Mouse (Mus musculus): ENCODE results near the gene B4galt5. TPM values are rescaled to one million over a fixed set of nuclear protein-coding genes. Genes with fewer than 3 reads are reported as not detected.
"Not testable (repeated sequence)": the region's sequence is repeated elsewhere in the genome, so short reads cannot be mapped to it uniquely, and the experiment has no call there.

The B4galt5 gene
- 10 to 100 TPM; 30.3 to 33.9 TPM for total RNA-seq (2021)

GRCm38 (mm10) chr2:167348376-167349282 lies at the start of gene B4galt5:
B4galt5 (minus strand) TSS chr2:167349183.
- peak; percentile 47 for DNase-seq

GRCm38 (mm10) chr2:167396420-167396819 lies 47.4 kb upstream of the B4galt5 start:
- DNase-seq: not testable (repeated sequence)

DNA sequence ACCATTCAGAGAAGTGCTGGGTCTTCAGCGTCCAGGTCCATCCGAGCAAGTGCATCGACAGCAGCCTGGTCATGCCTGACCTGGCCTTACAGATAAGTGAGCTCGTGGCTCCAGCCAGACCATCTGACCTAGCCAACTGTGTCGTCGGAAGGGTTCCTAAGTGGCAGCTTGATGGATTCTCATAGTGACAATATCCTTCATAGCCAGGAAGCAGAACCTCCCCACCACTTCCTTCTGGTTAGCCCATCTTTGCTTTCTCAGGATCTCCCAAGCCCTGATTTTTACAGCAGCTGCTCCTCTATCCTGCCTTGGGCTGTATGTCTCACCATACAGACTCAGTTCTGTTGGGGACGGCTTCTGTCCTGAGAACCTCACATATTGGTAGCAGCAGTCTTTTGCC lies 45.4 kb upstream of the B4galt5 start:
- no peak for DNase-seq

GRCm38 (mm10) chr2:167386998-167387397 lies 38.0 kb upstream of the B4galt5 start:
- peak; percentile 30 for DNase-seq

GRCm38 (mm10) chr2:167386456-167386855 lies 37.5 kb upstream of the B4galt5 start:
- DNase-seq: peak; percentile 31

DNA sequence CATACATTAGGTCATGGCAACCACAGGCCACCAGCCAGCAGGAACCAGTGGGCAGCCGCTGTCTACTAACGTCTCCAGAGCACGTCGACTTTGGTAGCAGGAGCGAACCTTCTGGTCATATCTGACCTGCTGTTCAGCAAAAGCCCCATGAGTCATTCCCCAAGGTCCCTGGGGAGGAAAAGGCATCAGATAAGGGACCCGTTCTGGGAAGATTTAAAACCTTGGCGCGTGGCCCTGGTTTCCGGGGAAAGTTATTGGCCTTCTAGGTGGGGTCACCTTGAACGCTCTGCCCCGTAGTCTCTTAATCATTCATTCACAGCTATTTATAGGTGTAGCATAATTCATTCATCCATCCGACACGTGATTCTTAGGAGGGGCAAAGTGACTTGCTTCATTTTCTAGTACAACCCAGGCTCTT lies 34.7 kb upstream of the B4galt5 start:
- peak; percentile 90 for DNase-seq

DNA sequence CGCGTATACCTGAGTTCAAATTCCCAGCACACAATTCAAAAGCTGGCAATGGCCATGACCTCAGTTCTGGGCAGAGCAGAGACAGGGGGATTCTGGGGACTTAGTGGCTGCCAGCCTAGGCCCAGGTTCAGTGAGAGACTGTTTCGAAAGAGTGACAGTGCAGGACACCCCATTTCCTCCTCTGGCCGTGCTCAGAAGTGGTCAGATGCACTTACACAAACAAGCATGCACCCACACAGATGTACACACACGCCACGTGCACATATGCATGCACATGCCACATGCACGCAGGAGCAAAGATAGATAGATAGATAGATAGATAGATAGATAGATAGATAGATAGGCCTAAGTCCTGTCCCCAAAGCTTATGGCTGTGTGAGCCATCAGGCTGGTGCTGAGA lies 33.4 kb upstream of the B4galt5 start:
- no peak for DNase-seq

DNA sequence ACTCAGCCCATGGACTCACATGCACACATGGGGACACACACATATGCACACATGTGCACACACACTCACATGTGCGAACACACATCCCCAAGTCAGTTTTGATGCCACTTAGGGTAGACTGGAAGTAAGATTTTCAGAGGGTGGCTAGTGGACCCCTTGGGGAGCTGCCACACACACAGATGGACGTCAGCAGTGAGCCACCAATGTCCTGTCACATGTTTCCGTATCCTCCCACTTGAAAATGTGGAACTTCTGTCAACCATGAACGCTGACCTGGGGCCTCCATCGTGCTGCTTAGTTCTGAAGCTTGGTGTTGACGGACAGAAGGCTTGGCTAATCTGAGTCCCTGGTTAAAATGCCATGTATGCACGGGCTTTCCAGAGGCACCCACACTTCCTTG lies 32.6 kb upstream of the B4galt5 start:
- DNase-seq: no peak

DNA sequence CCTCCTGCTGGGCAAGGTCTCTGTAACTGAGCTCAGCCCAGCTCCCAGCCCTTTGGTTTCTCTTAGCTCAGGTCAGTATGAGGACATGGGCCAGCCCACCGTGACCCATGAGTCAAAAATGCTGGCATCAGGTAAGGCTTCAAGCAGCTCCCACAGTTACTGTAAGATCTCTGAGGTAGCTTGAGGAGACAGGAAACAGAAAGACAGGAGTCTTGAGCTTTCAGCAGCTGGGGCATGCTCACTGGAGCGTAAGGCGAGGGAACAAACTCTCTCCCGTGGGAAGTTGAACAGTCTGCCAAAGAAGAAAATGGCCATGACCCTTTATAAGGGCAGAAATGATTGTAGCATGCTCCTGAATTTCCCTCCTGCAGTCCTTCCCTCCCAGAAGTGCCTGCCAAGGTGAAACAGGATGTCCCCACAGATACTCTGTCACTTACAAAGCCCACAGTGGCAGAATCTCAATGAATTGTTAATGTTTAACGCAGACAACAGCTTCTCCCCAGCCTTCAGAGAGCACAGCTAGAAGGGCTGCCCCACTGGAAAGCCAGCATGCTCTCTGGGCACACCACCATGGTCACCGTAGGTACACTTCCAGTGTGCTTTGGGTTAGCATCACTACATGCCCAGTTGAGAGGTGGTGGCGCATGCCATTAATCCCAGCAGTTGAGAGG lies 31.8 kb upstream of the B4galt5 start:
- no peak for DNase-seq

GRCm38 (mm10) chr2:167378972-167379371 lies 30.0 kb upstream of the B4galt5 start:
- DNase-seq: no peak

DNA sequence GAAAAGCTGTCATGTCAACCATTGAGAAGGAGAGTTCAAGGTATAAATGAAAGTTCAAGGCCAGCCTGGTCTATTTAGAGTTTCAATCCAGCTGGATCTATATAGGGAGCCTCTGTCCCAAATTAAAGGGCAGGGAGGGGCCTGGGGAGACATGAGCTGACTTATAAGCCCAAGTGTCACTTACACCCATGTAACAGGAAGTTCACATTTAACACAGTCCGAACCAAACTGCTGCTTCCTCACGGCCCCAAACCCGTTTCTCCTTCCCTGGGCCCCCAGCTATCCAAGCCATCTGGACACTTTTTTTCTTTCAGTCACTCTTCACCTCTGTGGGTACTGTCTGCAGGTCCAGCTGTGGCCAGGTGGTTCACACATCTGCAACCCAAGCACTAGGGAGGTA lies 28.7 kb upstream of the B4galt5 start:
- no peak for DNase-seq

GRCm38 (mm10) chr2:167376160-167376564 lies 27.2 kb upstream of the B4galt5 start:
- peak; percentile 70 for DNase-seq

DNA sequence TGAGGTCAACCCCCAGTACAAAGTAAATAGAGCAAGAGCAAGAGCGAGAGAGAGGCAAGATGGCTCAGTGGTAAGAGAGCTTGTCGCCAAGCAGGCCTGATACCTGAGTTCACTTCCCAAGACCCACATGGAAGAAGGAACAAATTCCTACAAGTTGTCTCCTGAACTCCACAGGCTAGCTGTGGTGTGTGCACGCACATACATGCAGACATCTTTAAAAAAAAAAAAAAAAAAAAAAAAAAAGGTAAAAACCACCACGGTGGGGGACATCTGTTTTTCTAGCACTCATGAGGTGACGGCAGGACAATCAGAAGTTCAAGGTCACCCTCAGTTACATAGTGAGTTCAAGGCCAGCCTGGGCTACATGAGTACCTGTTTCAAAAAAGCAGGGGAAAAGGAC lies 26.7 kb upstream of the B4galt5 start:
- no peak for DNase-seq

DNA sequence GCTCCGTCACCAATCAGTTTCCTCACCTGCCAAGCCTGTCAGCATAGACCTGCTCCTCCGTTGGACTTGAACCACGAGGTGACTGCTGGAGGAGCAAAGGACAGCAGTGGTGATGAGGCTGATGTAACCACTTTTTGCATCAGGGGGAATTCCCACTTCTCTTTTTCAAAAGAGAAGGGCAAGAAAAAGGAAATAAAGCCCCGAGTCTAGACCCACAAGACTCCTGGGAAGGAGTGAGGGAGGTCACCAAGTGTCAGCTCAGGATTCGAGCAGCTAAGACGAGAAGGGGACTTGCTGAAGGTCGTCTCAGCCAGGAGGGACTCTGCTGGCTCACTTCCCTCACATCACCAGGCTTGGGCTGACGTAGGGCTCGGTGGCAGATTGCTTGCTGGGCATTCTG lies 26.2 kb upstream of the B4galt5 start:
- no peak for DNase-seq

- no peak for DNase-seq
These were observed 25.3 kb upstream of the B4galt5 start for GRCm38 (mm10) chr2:167374191-167374805.

- peak; percentile 87 for DNase-seq
These were observed 24.3 kb upstream of the B4galt5 start for GRCm38 (mm10) chr2:167373266-167373665.

DNA sequence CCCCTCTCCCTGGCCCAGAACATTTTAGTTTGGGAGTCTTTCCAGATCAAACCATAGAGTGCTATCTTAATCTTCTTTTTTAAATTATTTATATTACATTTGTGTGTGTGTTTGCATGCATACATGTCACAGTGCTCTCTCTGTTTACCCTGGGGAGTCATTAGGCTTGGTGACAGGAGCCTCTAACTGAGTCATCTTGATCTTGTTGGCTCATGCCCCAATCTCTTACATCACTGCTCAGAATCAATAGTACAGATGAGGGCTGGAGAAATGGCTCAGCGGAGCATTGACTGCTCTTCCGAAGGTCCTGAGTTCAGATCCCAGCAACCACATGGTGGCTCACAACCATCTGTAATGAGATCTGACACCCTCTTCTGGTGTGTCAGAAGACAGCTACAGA lies 22.5 kb upstream of the B4galt5 start:
- no peak for DNase-seq

- DNase-seq: no peak
These were observed 19.3 kb upstream of the B4galt5 start for GRCm38 (mm10) chr2:167368328-167368727.

DNA sequence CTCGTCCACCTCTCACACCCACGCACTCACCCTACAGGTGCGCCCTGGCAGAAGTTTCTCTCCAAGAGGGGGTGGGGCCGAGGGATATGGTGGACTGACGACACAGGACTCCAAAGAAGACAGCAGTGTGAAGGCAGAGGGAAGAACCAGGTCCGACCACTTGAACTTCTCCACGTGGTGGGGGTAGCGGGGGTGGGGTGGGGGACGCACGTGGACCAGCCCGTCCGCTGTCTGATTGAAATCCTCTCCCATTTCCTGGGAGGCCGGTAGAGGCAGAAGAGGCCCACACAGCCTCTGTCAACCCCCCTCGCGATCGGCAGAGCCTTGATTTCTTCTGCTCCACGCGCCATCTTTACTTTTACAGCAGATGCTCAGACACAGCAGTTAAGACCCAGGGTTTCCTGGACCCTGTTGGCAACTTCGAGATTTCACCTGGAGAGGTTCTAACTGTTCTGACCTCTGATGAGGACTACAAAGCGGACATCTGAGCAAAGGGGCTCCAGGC lies 18.8 kb upstream of the B4galt5 start:
- no peak for DNase-seq

GRCm38 (mm10) chr2:167367325-167367724 lies 18.3 kb upstream of the B4galt5 start:
- DNase-seq: no peak

DNA sequence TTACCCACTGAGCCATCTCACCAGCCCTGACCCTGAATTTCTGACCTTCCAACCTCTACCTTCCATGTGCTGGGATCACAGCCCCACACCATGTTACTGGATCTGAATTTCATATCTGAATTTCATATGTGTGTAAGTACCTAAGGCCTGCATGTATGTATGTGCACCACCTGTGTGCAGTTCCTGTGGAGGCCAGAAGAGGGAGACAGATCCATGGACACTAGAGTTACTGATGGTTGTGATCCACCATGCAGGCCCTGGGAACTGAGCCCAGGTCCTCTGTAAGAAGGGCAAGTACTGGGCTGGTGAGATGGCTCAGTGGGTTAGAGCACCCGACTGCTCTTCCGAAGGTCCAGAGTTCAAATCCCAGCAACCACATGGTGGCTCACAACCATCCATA lies 16.1 kb upstream of the B4galt5 start:
- DNase-seq: no peak

GRCm38 (mm10) chr2:167363272-167364045 lies 14.5 kb upstream of the B4galt5 start:
- DNase-seq: no peak
